Mouse (Mus musculus): ENCODE results near the gene Sap30l.
"Not testable (repeated sequence)": the region's sequence is repeated elsewhere in the genome, so short reads cannot be mapped to it uniquely, and the experiment has no call there.

Sap30l gene

DNA sequence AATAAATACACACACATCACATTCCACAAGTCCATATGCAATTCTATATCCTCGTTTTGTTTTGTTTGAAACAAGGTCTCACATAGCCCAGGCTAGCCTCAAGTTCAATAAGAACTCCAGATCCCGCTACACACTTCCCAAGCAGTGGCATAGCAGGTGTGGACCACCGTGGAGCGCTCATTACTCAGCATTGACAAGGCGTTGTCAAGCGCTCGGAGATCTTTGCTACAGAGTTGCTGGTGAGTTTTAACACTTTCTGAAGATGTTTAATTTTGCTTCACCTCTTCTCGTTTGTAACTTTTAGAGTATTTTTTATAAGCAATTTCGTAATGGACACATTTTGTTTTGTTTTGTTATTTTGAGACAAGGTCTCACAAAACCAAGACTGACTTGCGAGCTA, 2.0 kb upstream of the Sap30l start:
- no peak for DNase-seq (ENCODE audit: inconsistent age in 2 of 2, low spot score in 1 of 2)

DNA sequence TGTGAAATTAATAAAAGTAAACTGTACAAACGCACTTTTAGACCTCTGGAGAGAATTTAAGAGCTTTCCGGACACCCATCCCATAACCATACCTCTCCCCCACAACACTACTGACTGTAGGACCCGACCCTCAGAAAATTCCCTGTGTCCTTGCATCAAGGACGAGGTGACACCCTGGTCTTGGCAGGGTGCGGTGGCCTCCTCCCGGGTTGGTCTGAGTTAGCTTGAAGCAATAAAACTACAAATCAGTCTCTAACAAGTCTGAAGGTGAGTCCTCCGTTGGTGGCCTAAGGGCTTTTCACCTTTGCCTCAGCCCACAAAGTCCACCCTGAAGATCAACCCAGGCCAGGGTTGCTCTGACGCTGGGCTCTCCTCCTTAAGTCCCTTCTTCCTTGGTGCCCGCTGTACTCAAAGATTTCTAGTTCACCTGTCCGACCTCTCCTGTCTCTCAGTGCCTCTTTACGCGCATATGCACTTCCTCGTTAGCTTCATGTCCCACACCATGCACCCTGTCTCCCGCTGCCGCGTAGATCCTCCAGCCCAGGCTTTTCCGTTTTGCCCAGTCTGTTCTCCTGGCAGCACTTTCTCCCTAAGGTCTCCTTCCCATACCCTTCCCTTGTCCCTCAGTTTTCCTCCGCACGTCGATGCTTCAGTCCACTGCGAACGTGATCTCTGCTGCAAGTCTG, 1.0 kb upstream of the Sap30l start:
- peak in 1 of 2 experiments; percentile 54 for DNase-seq (ENCODE audit: inconsistent age in 2 of 2, low spot score in 1 of 2)

DNA sequence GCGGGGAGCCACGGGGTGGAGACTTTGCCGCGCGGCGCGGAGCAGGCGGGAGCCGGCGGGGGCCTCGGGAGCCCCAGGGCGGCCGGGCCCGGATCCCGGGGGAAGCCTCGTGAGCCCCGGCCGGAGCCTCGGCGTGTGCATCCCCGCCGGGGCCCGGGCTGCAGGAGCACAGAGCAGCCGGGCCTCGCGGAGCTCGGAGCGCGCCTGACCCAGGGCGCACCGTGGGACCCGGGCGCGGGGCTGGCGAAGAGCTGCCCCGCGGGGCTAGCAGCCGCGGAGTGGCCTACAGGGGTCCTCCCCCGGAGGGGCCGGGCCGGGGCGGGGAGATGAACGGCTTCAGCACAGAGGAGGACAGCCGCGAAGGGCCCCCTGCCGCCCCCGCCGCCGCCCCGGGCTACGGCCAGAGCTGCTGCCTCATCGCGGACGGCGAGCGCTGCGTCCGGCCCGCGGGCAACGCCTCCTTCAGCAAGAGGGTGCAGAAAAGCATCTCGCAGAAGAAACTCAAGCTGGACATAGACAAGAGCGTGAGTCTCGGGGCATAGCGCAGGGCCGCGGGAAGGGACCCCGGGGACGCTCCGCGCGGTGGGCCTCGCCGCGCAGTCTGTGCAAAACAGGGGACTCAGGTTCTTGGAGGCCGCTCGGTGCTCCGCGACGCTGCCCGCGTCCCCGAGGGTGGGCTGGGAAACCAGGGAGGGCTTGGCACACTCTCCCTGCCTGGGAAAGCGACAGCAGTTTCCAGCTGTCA, 501 bp downstream of the Sap30l start:
- peak; percentile 75 to 87 for DNase-seq (ENCODE audit: inconsistent age in 2 of 2, low spot score in 1 of 2)

DNA sequence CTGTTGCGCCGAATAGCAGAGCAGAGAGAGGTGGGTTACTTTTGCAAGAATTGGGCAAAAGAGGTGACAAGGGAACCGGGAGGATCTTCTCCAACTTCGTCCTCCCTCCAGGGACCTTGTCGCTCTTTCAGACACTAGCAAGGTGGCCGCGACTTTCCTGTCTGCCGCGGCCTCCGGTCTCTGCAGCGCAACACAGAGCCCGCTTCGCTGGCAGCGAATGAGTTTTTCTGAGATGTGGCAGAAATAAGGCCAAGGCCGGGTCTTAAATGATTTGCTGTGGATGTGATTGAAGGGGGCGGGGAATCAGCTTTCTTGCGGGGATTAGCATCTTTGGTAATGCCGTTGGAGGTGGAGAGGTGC, 1.1 kb downstream of the Sap30l start:
- peak; percentile 57 to 85 for DNase-seq (ENCODE audit: inconsistent age in 2 of 2, low spot score in 1 of 2)

DNA sequence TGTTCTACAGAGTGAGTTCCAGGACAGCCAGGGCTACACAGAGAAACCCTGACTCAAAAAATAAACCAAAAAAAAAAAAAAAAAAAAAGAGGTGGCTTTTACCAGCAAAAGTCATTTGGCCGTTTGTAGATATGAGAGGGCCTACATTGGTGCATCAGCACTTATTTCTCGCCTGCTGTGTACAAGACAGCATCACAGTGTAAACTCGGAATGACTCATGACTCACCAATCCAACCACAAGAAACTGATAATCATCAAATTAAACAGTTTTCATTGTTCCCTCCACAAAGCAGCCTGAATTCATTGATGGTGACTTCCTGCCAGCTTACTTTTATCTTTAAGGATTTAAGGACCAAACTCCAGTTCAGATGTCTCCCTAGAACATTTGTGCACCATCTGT, 3.6 kb downstream of the Sap30l start:
- DNase-seq (ENCODE audit: inconsistent age in 2 of 2, low spot score in 1 of 2): no peak

DNA sequence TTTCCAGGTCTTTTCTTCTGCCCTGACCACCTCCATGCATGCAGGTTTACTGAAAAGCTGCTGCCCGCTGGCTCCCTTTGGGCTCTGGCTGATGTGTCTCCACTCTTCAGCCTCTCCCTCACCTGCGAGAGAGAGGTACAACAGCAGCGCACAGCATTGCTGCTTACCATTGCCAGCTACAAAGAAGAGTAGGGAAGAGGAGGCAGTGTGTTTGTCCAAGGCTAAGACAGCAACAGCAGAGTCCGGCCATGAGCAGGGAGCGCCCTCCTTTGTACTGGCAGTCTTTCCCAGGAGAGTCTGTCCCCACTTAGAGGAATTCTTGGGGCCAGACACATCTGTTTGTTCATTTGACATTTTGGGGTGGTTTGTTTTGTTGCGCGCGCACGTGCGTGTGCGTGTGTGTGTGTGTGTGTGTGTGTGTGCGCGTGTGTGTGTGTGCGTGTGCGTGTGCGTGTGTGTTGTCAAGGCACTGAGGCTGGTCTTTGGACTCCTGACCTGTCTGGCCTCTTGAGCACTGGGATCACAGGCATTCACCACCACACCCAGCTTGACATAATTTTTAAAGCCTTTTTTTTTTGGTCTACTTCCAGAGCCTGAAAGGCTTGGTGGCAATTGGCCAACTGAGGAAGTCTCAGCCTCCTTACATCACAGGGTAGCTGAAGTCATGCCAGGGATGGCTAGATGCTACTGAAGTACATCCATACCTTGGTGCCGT, 7.7 kb downstream of the Sap30l start:
- DNase-seq (ENCODE audit: inconsistent age in 2 of 2, low spot score in 1 of 2): no peak

DNA sequence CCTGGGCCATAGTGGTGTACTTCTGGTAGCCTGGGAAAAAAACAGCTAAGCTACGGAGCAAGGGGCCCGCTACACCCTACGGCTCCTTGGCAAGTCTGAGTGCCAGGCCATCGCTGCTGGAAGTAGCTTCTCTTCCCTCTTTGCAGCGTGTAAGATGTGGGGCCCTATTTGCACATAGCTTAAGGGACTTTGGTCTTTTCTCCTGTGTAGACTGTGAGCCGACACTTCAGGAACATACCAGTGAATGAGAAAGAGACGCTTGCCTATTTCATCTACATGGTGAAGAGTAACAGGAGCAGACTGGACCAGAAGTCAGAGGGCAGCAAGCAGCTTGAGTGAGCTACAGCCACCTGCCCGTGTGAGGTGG, 8.3 kb downstream of the Sap30l start:
- DNase-seq (ENCODE audit: inconsistent age in 2 of 2, low spot score in 1 of 2): no peak

DNA sequence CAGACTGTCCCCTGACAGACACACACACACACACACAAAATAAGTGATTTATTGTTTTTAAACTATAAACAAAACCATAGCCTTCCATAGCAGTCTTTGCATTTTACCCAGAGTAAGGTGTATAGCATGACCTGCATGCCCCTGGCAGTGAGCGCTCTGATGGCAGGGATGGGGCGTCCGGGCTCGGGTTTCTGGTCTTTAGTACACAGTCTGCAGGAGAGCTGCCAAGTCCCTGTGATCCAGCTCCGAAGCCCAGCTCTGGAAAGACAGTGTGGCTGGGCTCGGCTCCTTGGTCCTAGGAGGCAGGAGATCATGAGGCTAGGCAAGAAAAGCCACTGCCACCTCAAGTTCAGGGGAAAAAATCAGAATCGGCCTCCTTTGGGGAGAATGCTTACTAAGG, 9.6 kb downstream of the Sap30l start:
- no peak for DNase-seq (ENCODE audit: inconsistent age in 2 of 2, low spot score in 1 of 2)

DNA sequence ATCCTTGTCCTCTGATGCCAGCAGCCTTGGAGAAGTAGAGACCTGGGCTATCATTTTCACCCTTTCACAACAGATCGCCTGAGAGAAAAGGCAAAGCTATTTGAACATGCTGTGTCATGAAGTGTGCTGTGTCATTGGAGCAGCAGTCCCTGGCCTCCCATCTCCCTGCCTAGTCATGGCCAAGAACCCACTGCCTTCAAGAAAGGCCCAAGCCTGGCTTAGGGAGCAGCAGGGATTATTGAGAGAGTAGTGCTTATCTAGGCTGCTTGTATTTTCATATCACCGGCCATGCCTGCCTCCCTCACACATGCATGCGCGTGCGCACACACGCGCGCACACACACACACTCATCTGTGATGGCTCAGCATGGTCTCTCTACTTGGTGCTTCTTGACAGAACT, 10.8 kb downstream of the Sap30l start:
- no peak for DNase-seq (ENCODE audit: inconsistent age in 2 of 2, low spot score in 1 of 2)

DNA sequence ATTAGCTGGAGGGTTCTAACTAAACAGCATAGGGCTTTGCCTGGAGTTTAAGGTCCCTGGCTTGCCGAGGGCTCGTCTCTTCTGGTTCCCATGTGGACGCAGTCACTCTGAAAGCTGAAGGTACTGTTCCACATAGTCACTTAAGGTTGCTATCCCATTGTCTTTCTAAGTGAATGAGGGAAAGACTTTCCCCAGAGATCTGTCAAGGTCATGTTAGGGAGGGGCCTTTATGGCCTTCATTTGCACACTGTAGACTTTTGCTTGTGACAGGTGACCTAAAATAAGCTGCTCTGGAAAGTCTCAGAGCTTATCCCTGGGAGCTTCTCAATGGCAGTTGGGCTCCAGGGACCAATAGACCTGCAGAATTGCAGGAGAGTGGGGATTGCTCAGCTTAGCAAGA, 12.2 kb downstream of the Sap30l start:
- DNase-seq (ENCODE audit: inconsistent age in 2 of 2, low spot score in 1 of 2): no peak

DNA sequence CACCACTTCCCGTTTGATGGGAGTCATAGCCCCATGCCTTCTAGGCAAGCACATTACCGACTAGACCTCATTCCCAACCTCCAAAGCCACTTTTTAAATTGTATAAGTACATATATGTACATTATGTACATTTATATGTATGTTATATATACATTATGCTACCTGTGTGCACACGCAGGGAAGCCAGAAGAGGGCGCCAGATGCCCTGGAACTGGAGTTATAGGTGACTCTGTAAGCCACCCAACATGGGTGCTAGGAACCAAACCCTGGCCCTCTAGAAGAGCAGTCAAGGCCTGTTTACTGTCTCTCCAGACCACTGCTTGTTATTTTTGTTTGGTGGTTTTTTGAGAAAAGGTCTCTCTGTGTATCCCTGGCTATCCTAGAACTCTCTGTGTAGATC, 16.8 kb downstream of the Sap30l start:
- DNase-seq (ENCODE audit: inconsistent age in 2 of 2, low spot score in 1 of 2): no peak

DNA sequence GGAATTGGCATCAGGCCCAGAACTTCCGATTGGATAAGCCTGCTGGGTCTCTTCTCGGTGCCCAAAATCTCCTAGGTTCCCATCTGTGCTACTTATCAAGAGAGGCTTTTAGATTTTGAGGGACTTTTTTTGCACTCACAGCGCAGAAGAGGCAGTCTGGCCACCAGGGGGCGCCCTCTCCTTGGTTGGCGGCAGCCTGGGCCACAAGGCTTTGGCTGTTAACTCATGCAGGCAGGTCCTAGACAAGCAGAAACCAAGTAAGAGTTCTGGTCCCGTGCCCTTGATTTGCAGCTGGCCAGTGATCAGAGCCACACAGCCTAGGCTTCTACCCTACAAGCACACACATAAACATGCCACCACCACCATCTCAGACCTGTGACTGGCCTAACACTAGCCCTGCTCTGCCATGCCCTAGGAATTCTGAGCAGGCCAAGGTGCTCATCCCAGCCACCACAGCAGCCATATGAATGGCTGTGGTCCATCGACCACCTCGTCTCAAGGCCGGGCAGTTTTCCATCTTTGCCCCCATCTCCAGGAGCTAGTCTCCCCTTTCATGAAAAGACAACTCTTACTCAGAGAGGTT, 18.7 kb downstream of the Sap30l start:
- peak; percentile 79 to 93 for DNase-seq (ENCODE audit: inconsistent age in 2 of 2, low spot score in 1 of 2)

DNA sequence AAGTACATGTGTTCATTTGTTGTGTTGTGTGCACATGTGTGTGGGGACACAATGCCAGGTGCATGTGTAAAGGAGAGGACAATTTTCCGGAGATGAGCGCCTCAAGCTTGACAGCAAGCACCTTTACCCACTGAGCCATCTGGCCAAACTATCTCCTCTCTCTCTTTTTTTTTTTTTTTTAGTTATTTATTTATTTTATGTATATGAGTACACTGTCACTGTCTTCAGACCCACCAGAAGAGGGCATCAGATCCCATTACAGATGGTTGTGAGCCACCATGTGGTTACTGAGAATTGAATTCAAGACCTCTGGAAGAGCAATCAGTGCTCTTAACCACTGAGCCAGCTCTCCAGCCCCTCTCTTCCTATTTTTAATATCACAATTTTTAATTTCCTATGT, 21.7 kb downstream of the Sap30l start:
- not testable (repeated sequence) for DNase-seq (ENCODE audit: inconsistent age in 2 of 2, low spot score in 1 of 2)

DNA sequence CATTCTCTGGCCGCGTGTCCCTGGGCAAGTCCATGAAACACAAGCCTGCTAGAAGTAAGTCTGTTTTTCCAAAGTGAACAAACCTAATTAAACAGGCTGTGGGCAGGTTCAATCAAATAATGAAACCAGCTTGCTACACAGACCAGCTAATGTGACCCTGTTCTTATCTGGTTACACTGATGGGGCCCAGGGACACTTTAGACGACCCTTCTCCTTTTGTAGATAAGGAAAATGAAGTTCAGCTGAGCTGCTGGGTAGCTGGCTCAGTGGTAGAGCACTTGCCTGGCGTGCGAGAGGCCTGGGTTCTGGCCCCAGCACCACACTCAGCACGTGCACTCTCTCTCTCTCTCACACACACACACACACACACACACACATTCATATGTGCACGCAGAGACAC, 22.3 kb downstream of the Sap30l start:
- peak in 1 of 2 experiments; percentile 46 for DNase-seq (ENCODE audit: inconsistent age in 2 of 2, low spot score in 1 of 2)

DNA sequence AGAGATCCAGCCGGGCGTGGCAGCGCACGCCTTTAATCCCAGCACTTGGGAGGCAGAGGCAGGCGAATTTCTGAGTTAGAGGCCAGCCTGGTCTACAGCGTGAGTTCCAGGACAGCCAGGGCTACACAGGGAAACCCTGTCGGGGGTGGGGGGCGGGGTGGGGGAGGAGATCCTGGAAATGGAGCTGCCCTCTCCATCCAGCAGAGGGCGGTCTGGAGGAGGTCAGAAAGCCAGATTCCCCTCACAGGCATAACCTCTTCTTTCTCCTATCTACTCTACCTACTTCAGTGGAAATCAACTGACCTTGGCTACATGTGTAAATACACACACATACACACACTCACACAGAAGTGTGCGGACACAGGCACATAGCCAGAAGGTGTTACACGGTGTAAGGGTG, 23.8 kb downstream of the Sap30l start:
- not testable (repeated sequence) for DNase-seq (ENCODE audit: inconsistent age in 2 of 2, low spot score in 1 of 2)

DNA sequence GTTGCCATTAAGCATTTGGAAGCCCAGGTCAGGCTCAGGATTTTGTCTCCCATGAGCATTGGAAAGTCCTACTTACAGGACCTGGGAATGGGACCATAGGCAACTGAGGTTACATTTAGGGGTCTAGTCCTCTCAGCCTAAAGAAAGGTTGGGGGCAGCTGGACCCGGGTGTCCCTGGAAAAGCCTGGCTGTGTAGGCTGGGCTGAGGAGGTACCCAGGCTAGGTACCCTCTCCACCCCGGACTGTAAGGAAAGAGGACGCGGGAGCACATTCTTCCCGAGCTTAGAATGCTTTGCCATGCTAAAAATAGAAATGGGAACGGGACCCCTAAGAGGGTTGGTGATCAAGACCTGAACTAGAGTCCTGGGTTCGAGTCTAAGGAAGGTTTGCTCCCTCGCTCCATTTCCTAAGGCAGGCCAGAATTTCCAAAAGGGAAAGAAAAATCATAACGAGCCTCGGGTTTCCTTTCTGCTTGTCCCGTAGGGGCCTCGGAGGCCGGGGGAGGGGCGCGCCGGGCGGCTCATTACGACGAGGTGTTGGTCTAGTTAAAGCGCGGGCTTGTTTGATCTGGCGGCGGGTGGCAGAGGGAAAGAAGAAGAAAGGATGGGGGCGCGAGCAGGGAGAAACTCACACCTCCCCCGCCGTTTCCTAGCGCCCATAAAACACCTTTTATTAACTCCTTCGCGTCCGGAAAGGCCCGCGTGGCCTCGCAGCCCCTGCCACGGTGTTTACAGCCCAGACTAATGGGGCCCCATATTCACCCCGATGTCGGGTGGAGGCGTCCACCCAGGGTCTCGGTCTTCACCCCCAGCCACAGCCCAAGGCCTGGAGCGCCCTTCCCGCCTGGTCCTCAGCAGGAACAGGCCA, 25.8 kb downstream of the Sap30l start:
- no peak for DNase-seq (ENCODE audit: inconsistent age in 2 of 2, low spot score in 1 of 2)

DNA sequence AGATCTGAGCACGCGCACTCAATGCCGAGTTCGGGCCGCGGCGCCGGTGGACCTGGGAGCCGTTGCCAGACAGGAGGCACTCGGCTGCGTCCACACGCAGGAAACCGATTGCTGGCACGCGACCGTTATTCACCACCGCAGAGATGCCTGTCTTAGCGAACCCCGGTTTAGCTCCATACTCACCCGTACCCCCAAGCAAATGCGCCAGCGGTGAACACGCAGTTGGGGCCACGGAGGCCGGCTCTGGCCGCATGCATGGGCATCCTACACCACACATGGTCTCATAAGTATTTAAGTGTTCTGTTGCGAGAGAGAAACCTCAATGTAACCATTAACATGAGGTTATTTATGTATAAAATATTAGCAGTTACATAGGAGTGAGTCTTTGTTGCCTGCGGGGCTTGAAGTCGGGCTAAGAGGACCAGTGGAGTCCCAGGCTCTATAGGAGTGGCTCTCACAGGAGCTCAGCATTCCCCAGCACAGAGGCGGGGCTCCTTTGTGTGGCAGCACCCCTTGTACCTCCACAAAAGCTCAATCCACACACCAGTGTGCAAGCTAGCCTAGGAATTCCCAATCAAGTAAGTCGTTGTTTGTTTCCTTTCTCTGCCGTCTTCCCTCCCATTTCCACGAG, 26.6 kb downstream of the Sap30l start:
- DNase-seq (ENCODE audit: inconsistent age in 2 of 2, low spot score in 1 of 2): peak in 1 of 2 experiments; percentile 67

DNA sequence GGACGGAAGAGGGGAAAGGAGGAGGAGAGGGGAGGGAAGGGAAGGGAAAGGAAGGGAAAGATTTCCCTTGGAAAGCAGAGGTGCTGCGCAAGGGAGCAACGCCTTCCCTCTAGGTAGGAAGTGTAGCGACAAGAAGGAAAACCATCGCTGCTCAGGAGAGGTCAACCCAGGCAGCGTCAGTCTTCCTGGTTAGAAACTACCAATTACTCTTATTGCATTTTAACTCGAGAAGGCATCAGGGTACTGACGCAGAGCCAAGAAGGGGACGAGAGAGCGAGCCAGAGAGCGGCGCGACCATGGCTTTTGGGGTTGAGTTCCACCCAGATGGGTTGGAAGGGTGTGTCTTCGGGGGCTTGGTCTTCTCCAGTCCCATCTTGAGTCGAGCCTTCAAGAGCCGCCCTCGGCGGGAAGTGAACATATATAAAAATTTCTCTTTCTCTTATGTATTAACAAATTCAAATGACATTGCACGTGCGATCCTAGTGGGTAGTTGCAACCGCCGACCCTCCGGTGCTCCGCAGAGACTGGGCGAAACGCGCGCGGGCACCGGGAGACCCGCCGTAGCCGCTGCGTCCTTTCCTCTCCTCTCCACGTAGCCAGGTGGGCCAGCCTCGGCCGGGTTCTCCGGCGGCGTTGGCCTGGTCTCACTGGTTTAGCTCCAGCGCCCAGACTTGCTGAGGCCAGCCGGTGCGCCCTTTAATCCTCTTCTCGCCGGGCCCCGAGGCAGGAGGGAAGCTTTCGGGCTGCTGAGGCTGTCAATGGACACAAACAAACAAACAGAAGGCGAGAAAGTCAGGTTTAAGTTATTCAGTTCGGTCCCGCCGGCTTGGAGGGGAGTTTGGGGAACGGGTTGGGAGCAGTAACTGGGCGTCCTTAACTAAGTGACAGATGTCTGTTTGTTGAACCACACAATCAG, 27.8 kb downstream of the Sap30l start:
- no peak for DNase-seq (ENCODE audit: inconsistent age in 2 of 2, low spot score in 1 of 2)

Data from adrenal gland, adult (tissue).